Mouse (Mus musculus): Measurements from ENCODE around the gene Prrg4. TPM values are rescaled to one million over a fixed set of nuclear protein-coding genes. Genes with fewer than 3 reads are reported as not detected.

Prrg4 gene
- total and polyA plus RNA-seq, 3 experiments = 13.9 to 24.4 (median 21.0) TPM

DNA sequence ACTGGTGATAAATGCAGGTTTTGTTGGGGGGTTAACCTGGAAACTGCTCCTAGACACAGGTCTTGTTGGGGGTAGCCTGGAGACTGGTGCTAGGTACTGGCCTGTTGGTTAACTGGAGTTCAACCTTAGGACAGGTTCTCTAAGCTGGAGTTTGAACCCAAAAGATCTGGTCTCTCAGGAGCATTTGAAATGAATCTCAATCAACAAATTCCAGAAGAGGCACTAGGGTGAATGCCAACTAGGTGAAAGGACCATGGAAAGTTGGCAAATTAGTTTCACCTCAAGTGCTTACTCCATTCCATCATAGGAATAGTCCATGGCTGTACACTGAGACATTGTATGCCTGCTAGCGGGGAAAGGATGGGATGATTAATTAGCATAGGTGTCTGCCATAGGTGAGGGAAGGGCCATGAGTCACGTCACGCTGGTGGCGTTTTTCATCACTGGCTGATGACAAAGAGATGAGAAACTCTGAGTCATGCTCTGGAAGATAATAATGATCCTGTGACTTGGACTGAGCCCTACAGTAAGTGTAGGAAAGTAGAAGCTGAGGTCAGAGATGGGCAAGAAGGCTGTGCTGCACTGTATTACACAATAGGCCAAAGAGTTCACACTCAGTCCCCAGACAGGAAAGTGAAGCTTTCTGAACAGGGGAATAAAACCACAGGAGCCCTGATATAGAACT lies 14.6 kb upstream of the Prrg4 start:
- in situ Hi-C loops (cut with MboI; ENCODE audit: low pct_ligation_motif_present, low pct_unique_long_range_greater_than_20kb, low sequenced_read_pairs) (no loop called here), dilution Hi-C loops (cut with MboI; ENCODE audit: extremely low pct_ligation_motif_present, extremely low pct_unique_long_range_greater_than_20kb, low sequenced_read_pairs) (no loop called here)
- Histone ChIP-seq H3K4me2 (ENCODE audit: insufficient read depth, low read depth, poor library complexity, severe bottlenecking) (no peak overlapping the region), H3K27ac (ENCODE audit: insufficient read depth, low read depth) (no peak overlapping the region), H3K27me3 (replicated peaks) (no peaks in the 10 kb centered on the region), H3K36me3 (replicated peaks in 1 of 2; ENCODE audit: control insufficient read depth in 1 of 2, insufficient read depth in 1 of 2, low read length in 1 of 2) (no peaks in the 10 kb centered on the region), H3K79me2 (replicated peaks; ENCODE audit: control insufficient read depth, extremely low read depth, insufficient read depth, poor library complexity, severe bottlenecking) (no peaks in the 10 kb centered on the region), H3K9ac (ENCODE audit: insufficient read depth, low read depth) (no peak overlapping the region), H3K4me1 (ENCODE audit: control insufficient read depth in 1 of 2, insufficient read depth in 2 of 2) (peaks cover 0 to 6% of the 10 kb centered on the region in 2 experiments; a peak in 2 of 4 replicates), H3K9me3 (replicated peaks; ENCODE audit: low read length) (no peaks in the 10 kb centered on the region), H3K4me3 (replicated peaks in 1 of 3; ENCODE audit: low read depth in 2 of 3, low read length in 2 of 3, poor library complexity in 1 of 3) (no peak overlapping the region)
- no peak for DNase-seq (ENCODE audit: extremely low read depth)
- TF ChIP-seq JUND (conservative IDR thresholded peaks at IDR 0.05; ENCODE audit: low read depth, low read length) (no peak), ELF1 (IDR thresholded peaks at IDR 0.05; ENCODE audit: low read depth, low read length) (no peak), ZC3H11A (IDR thresholded peaks at IDR 0.05; ENCODE audit: low read depth, low read length) (no peak), IRF4 (IDR thresholded peaks at IDR 0.05; ENCODE audit: low read depth, low read length) (no peak), CHD2 (IDR thresholded peaks at IDR 0.05; ENCODE audit: low read length) (no peak), CTCF (conservative IDR thresholded peaks at IDR 0.05 in 1 of 2, IDR thresholded peaks at IDR 0.05 in 1 of 2; ENCODE audit: low read depth in 2 of 2, low read length in 2 of 2) (no peak), PAX5 (IDR thresholded peaks at IDR 0.05; ENCODE audit: low read length) (no peak), MYC (IDR thresholded peaks at IDR 0.05; ENCODE audit: low read depth, low read length) (no peak), CHD1 (IDR thresholded peaks at IDR 0.05; ENCODE audit: low read depth, low read length) (no peak), ZMIZ1 (IDR thresholded peaks at IDR 0.05; ENCODE audit: low read depth, low read length) (no peak), USF2 (conservative IDR thresholded peaks at IDR 0.05; ENCODE audit: low read depth, low read length) (no peak), RAD21 (IDR thresholded peaks at IDR 0.05; ENCODE audit: low read depth, low read length) (no peak), MAX (IDR thresholded peaks at IDR 0.05; ENCODE audit: low read length) (no peak), JUN (IDR thresholded peaks at IDR 0.05; ENCODE audit: insufficient read depth, low read depth, low read length) (no peak)

GRCm38 (mm10) chr2:104860426-104860825 lies 10.8 kb upstream of the Prrg4 start:
- H3K4me1 ChIP-seq (ENCODE audit: control insufficient read depth in 1 of 2, insufficient read depth in 2 of 2) = peaks cover 2 to 9% of the 10 kb centered on the region in 2 experiments; a peak in 2 of 4 replicates
- dilution Hi-C loops (cut with MboI; ENCODE audit: extremely low pct_ligation_motif_present, extremely low pct_unique_long_range_greater_than_20kb, low sequenced_read_pairs) (no loop called here), in situ Hi-C loops (cut with MboI; ENCODE audit: low pct_ligation_motif_present, low pct_unique_long_range_greater_than_20kb, low sequenced_read_pairs) (no loop called here)
- H3K4me2 ChIP-seq (ENCODE audit: insufficient read depth, low read depth, poor library complexity, severe bottlenecking) = no peak overlapping the region
- H3K27ac ChIP-seq (ENCODE audit: insufficient read depth, low read depth) = no peak overlapping the region
- H3K4me3 ChIP-seq (replicated peaks in 1 of 3; ENCODE audit: low read depth in 2 of 3, low read length in 2 of 3, poor library complexity in 1 of 3) = no peak overlapping the region
- no peaks in the 10 kb centered on the region for H3K36me3 ChIP-seq (replicated peaks in 1 of 2; ENCODE audit: control insufficient read depth in 1 of 2, insufficient read depth in 1 of 2, low read length in 1 of 2)
- TF ChIP-seq NELFE (IDR thresholded peaks at IDR 0.05; ENCODE audit: low read depth, low read length) (no peak), CHD1 (IDR thresholded peaks at IDR 0.05; ENCODE audit: low read depth, low read length) (no peak), ELF1 (IDR thresholded peaks at IDR 0.05; ENCODE audit: low read depth, low read length) (no peak), RAD21 (IDR thresholded peaks at IDR 0.05; ENCODE audit: low read depth, low read length) (no peak), PAX5 (IDR thresholded peaks at IDR 0.05; ENCODE audit: low read length) (no peak), HCFC1 (IDR thresholded peaks at IDR 0.05; ENCODE audit: low read depth, low read length) (no peak), NRF1 (IDR thresholded peaks at IDR 0.05; ENCODE audit: low read depth, low read length) (no peak), CHD2 (IDR thresholded peaks at IDR 0.05; ENCODE audit: low read length) (no peak), POLR2A (IDR thresholded peaks at IDR 0.05; ENCODE audit: low read depth, low read length) (no peak), UBTF (IDR thresholded peaks at IDR 0.05; ENCODE audit: low read depth, low read length) (no peak), MEF2A (IDR thresholded peaks at IDR 0.05; ENCODE audit: borderline replicate concordance, low read depth, low read length) (no peak), RCOR1 (conservative IDR thresholded peaks at IDR 0.05; ENCODE audit: low read depth, low read length) (no peak)
- no peaks in the 10 kb centered on the region for H3K79me2 ChIP-seq (replicated peaks; ENCODE audit: control insufficient read depth, extremely low read depth, insufficient read depth, poor library complexity, severe bottlenecking)
- H3K9me3 ChIP-seq (replicated peaks; ENCODE audit: low read length) = no peaks in the 10 kb centered on the region
- no peaks in the 10 kb centered on the region for H3K27me3 ChIP-seq (replicated peaks)
- H3K9ac ChIP-seq (ENCODE audit: insufficient read depth, low read depth) = no peak overlapping the region
- no peak for DNase-seq (ENCODE audit: extremely low read depth)

Data from CH12.LX (cell line).